Mouse (Mus musculus): Measurements from ENCODE around the gene Bean1.

DNA sequence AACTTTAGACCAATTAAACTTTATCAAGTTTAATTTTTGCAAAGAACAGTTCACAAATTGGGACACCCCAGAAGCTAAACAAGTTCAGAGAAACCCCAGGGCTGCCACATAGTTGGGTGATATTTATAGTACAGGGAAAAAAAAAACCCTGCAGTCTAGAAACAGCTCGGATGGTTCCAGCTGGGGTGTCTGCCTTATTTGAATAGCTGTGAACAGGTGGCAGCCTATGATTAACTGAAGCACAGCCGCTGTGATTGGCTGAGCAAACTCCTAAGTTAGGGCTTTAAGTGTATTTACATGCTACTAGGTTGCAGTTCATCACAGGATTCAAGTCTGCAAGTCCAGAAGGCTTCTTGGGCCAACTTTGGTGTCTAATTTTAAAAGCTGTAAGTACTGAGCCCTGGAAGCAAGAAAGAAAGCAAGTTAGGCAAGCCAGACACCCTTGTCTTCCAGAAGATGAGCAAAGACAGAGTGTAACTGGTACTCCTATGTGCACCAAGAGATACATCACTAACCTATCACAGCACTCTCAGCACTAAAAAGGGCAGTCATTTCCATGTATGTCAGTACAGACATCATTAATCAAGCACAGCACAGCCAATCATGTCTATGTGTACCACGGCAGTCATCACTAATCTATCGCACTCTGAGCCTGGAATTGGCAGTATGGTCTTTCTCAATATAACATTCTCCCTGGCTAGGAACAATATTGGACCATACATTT, 42.9 kb upstream of the Bean1 start:
- TF ChIP-seq CTCF (IDR thresholded peaks at IDR 0.05; ENCODE audit: control insufficient read depth, insufficient read depth, low read length) (no peak), POLR2A (IDR thresholded peaks at IDR 0.05; ENCODE audit: borderline replicate concordance, control insufficient read depth, low read depth, low read length) (no peak)
